Mouse (Mus musculus): ENCODE data around the gene Fbn1. TPM values are rescaled to one million over a fixed set of nuclear protein-coding genes. Genes with fewer than 3 reads are reported as not detected.

The Fbn1 gene
- polyA plus RNA-seq, 1 experiment from 2014 or later: 16.8 TPM

GRCm38 (mm10) chr2:125361661-125362060 lies 146.1 kb downstream of the Fbn1 start:
- peaks cover 19% of the 10 kb centered on the region for H3K36me3 ChIP-seq
- no peak overlapping the region for H3K27ac ChIP-seq
- H3K27me3 ChIP-seq: no peaks in the 10 kb centered on the region
- 66% methylated on average over 4 of the region's 4 CpGs for WGBS
- H3K4me3 ChIP-seq: no peak overlapping the region
- H3K4me1 ChIP-seq (replicated peaks): 0 out of 2 replicates have a peak, but pooled peaks cover under 1% of the 10 kb centered on the region
- ATAC-seq (replicated peaks; ENCODE audit: insufficient number of reproducible peaks, insufficient read depth, low FRiP score, low read depth): no peak
- no peaks in the 10 kb centered on the region for H3K9me3 ChIP-seq (replicated peaks)
- H3K4me2 ChIP-seq: no peak overlapping the region
- H3K9ac ChIP-seq: no peak overlapping the region

DNA sequence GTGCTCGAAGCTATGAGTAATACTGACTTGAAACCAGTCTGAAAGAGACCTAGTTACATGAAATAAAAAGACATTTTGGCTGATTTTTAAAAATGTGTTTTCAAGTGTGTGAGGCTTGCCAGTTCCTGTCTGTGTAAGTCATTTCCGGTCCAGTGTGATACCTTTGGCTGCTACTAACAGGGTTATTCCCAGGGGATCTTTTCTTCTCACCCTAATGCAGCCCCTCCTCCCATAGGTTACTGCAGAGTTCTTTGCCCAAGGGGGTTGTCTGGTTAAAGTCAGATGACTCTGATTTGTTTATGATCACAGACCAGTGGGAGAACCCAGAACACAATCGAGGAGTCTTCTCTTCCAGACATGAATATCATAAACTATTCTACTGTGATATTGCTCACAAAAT lies 151.3 kb downstream of the Fbn1 start:
- ATAC-seq (replicated peaks; ENCODE audit: insufficient number of reproducible peaks, insufficient read depth, low FRiP score, low read depth): no peak
- H3K4me1 ChIP-seq (replicated peaks): peaks cover 19% of the 10 kb centered on the region

GRCm38 (mm10) chr2:125356068-125356467 lies 151.7 kb downstream of the Fbn1 start:
- Histone ChIP-seq H3K4me2 (no peak overlapping the region), H3K4me1 (replicated peaks) (peaks cover 19% of the 10 kb centered on the region), H3K4me3 (no peak overlapping the region), H3K9ac (no peak overlapping the region), H3K27ac (peak overlapping the region; percentile 56), H3K27me3 (no peaks in the 10 kb centered on the region), H3K9me3 (replicated peaks) (no peaks in the 10 kb centered on the region), H3K36me3 (peaks cover 3% of the 10 kb centered on the region; the same call in 1 of the 2 replicates)
- 69% methylated on average over 5 of the region's 5 CpGs for WGBS
- ATAC-seq (replicated peaks; ENCODE audit: insufficient number of reproducible peaks, insufficient read depth, low FRiP score, low read depth): no peak

More for the DNA sequence above, 151.3 kb downstream of the Fbn1 start:
- H3K9ac ChIP-seq: no peak overlapping the region
- peak overlapping the region; percentile 56; the same call in 1 of the 2 replicates for H3K27ac ChIP-seq
- no peak overlapping the region for H3K4me2 ChIP-seq
- no peak overlapping the region for H3K4me3 ChIP-seq
- no peaks in the 10 kb centered on the region for H3K9me3 ChIP-seq (replicated peaks)
- no peaks in the 10 kb centered on the region for H3K27me3 ChIP-seq
- H3K36me3 ChIP-seq: peaks cover 4% of the 10 kb centered on the region; the same call in 1 of the 2 replicates
- 47% methylated on average over 3 of the region's 3 CpGs for WGBS

DNA sequence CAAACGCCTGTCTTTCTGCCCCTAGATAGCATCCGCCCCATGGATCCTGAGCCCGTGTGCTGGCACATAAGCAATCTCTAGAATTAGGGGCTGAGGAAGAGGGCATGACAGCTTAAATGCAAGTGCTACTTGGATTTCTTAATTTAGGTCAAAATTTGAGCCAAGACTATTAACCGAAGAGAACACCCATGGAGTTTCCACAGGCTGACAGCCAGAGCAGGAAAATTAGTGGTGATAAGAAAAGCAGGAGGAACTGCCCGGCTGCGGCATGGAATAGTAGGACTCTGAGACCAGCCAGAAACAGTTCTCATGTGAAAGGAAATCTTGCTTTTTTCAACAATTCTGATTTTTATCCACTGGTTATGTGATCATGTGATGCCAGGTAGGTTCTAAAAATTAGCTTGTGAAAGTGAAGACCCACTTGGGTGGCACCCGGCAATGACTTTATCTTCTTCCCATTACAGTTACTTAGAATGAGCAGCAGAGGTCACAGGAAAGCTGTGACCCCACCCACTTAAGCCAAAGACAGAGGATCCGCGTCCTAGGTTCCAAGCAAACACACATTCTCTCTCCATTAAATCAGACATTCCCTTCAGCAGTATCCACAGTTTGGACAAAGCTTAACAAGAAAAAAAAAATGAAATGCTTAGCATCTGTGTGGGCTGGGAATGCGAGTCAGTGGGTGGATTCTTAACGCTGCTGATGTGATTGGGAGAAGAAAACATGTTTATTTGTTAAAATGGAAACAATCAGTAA lies 152.4 kb downstream of the Fbn1 start:
- Histone ChIP-seq H3K4me3 (no peak overlapping the region), H3K9ac (no peak overlapping the region), H3K27me3 (no peaks in the 10 kb centered on the region), H3K4me2 (no peak overlapping the region), H3K27ac (peak overlapping the region; percentile 56), H3K9me3 (replicated peaks) (no peaks in the 10 kb centered on the region), H3K4me1 (replicated peaks) (peaks cover 19% of the 10 kb centered on the region), H3K36me3 (peaks cover 3% of the 10 kb centered on the region; the same call in 1 of the 2 replicates)
- peak; percentile 55; the same call in 1 of the 2 replicates for ATAC-seq (replicated peaks; ENCODE audit: insufficient number of reproducible peaks, insufficient read depth, low FRiP score, low read depth)
- 30% methylated on average over 11 of the region's 11 CpGs for WGBS

DNA sequence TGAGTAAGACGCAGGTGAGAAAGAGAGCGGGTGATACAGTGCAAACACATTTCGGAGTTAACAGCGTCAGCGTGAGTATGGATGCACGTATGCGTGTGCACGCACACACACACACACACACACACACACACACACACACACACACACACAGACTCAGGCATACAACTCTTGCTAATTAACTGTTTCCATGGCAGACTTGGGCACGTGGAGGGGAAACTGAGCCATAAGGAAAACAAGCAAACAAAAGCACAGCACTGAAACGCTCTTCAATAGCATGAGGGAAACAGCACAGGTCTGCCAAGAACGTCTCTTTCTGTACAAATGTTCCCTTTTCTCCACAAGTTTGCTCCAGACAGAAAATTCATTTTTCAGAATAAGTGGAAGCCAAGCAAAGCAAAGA lies 153.2 kb downstream of the Fbn1 start:
- H3K27ac ChIP-seq: peak overlapping the region; percentile 56

GRCm38 (mm10) chr2:125349144-125349543 lies 158.6 kb downstream of the Fbn1 start:
- no peak overlapping the region for H3K4me3 ChIP-seq
- no peaks in the 10 kb centered on the region for H3K27me3 ChIP-seq
- 49% methylated on average over 5 of the region's 5 CpGs for WGBS
- no peaks in the 10 kb centered on the region for H3K9me3 ChIP-seq (replicated peaks)
- no peak overlapping the region for H3K27ac ChIP-seq
- H3K36me3 ChIP-seq: peaks cover 26% of the 10 kb centered on the region; the same call in 1 of the 2 replicates
- H3K4me1 ChIP-seq (replicated peaks): peaks cover 10% of the 10 kb centered on the region
- no peak for ATAC-seq (replicated peaks; ENCODE audit: insufficient number of reproducible peaks, insufficient read depth, low FRiP score, low read depth)
- H3K4me2 ChIP-seq: no peak overlapping the region
- no peak overlapping the region for H3K9ac ChIP-seq

More for the DNA sequence above, 153.2 kb downstream of the Fbn1 start:
- peaks cover 23% of the 10 kb centered on the region for H3K4me1 ChIP-seq (replicated peaks)
- no peaks in the 10 kb centered on the region for H3K9me3 ChIP-seq (replicated peaks)
- no peak overlapping the region for H3K9ac ChIP-seq
- peaks cover 3% of the 10 kb centered on the region; the same call in 1 of the 2 replicates for H3K36me3 ChIP-seq
- no peak overlapping the region for H3K4me2 ChIP-seq
- H3K4me3 ChIP-seq: no peak overlapping the region
- WGBS: 82% methylated on average over 11 of the region's 11 CpGs
- H3K27me3 ChIP-seq: no peaks in the 10 kb centered on the region
- ATAC-seq (replicated peaks; ENCODE audit: insufficient number of reproducible peaks, insufficient read depth, low FRiP score, low read depth): no peak

GRCm38 (mm10) chr2:125342181-125342950 lies 165.4 kb downstream of the Fbn1 start:
- peaks cover 43% of the 10 kb centered on the region for H3K36me3 ChIP-seq
- no peak for ATAC-seq (replicated peaks; ENCODE audit: insufficient number of reproducible peaks, insufficient read depth, low FRiP score, low read depth)
- no peak overlapping the region for H3K4me2 ChIP-seq
- no peaks in the 10 kb centered on the region for H3K9me3 ChIP-seq (replicated peaks)
- no peaks in the 10 kb centered on the region for H3K4me1 ChIP-seq (replicated peaks)
- H3K4me3 ChIP-seq: no peak overlapping the region
- H3K27me3 ChIP-seq: no peaks in the 10 kb centered on the region
- no peak overlapping the region for H3K27ac ChIP-seq
- H3K9ac ChIP-seq: no peak overlapping the region
- 84% methylated on average over 21 of the region's 21 CpGs for WGBS

DNA sequence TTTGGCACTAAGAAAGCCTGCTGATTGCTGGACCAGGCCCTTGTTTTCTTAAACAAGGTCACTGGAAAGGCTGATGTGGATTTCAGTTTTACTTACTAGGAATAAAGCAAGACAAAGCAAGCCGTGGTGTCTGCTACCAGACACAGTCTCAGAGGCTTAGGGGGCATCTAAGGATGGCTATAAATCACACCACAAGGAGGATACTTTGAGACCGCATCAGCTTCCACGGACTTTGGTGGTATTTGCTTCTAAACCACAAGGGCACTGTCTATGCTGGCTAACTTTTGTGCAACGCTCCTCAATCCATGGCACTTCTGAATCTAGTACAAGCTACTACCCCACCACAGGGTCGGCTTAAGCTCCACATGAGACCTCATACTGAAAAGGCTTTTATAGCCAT lies 167.4 kb downstream of the Fbn1 start:
- Histone ChIP-seq H3K9me3 (replicated peaks) (no peaks in the 10 kb centered on the region), H3K4me3 (no peak overlapping the region), H3K27ac (no peak overlapping the region), H3K4me1 (replicated peaks) (no peaks in the 10 kb centered on the region), H3K36me3 (peaks cover 38% of the 10 kb centered on the region), H3K27me3 (no peaks in the 10 kb centered on the region), H3K4me2 (no peak overlapping the region), H3K9ac (no peak overlapping the region)
- ATAC-seq (replicated peaks; ENCODE audit: insufficient number of reproducible peaks, insufficient read depth, low FRiP score, low read depth): no peak
- WGBS: 89% methylated on average over 5 of the region's 5 CpGs

DNA sequence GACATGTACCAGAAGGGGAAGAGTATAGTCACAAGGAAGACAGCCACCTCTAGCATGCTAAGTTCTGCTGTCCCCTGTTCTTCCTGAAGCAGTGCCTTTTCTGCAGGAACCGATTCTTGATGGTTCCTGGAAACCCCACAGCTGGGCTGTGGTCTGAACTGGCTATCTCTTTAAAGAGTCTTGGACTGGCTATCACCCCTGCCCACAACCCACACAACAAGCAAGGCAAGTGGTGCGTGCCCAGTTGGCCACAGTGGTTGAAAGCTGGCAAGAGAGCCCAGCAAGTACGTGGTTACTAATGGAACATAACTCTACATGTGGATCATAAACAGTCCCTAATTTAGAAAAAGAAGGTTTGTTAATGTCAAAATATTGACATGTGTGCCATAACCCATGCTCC lies 170.6 kb downstream of the Fbn1 start:
- H3K27ac ChIP-seq: no peak overlapping the region
- H3K4me3 ChIP-seq: no peak overlapping the region
- no peaks in the 10 kb centered on the region for H3K9me3 ChIP-seq (replicated peaks)
- no peaks in the 10 kb centered on the region for H3K4me1 ChIP-seq (replicated peaks)
- ATAC-seq (replicated peaks; ENCODE audit: insufficient number of reproducible peaks, insufficient read depth, low FRiP score, low read depth): no peak
- peaks cover 17% of the 10 kb centered on the region for H3K36me3 ChIP-seq
- no peaks in the 10 kb centered on the region for H3K27me3 ChIP-seq
- WGBS: 76% methylated on average over 3 of the region's 3 CpGs
- H3K4me2 ChIP-seq: no peak overlapping the region
- H3K9ac ChIP-seq: no peak overlapping the region

DNA sequence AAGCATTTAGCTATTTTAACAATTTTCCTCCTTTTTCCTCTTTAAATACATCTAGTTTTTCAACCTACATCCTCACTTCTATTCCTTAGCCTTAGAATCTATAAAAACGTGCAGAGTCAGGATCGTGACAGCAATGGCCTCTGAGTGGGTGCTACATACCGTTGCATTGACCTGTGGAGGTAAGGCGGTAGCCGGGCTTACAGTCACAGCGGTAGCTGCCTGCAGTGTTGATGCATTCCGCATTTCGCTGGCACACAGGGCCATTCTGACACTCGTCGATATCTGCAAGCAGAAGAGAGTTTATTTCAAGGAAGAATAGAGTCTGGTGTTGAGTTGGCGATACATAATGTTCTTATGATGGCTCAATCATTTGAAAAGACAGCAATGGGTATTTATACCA lies 172.6 kb downstream of the Fbn1 start:
- no peak for ATAC-seq (replicated peaks; ENCODE audit: insufficient number of reproducible peaks, insufficient read depth, low FRiP score, low read depth)
- H3K9me3 ChIP-seq (replicated peaks): no peaks in the 10 kb centered on the region
- no peak overlapping the region for H3K9ac ChIP-seq
- no peak overlapping the region for H3K4me2 ChIP-seq
- no peak overlapping the region for H3K27ac ChIP-seq
- WGBS: 87% methylated on average over 11 of the region's 11 CpGs
- H3K4me1 ChIP-seq (replicated peaks): no peaks in the 10 kb centered on the region
- peaks cover 26% of the 10 kb centered on the region for H3K36me3 ChIP-seq
- H3K27me3 ChIP-seq: no peaks in the 10 kb centered on the region
- H3K4me3 ChIP-seq: no peak overlapping the region

- ATAC-seq (replicated peaks; ENCODE audit: insufficient number of reproducible peaks, insufficient read depth, low FRiP score, low read depth): no peak
- no peaks in the 10 kb centered on the region for H3K4me1 ChIP-seq (replicated peaks)
- no peak overlapping the region for H3K9ac ChIP-seq
- H3K4me3 ChIP-seq: no peak overlapping the region
- no peaks in the 10 kb centered on the region for H3K9me3 ChIP-seq (replicated peaks)
- peaks cover 26% of the 10 kb centered on the region for H3K36me3 ChIP-seq
- no peaks in the 10 kb centered on the region for H3K27me3 ChIP-seq
- no peak overlapping the region for H3K27ac ChIP-seq
- WGBS: 66% methylated on average over 4 of the region's 4 CpGs
- no peak overlapping the region for H3K4me2 ChIP-seq
These were observed 173.6 kb downstream of the Fbn1 start for GRCm38 (mm10) chr2:125334163-125334562.

Data from heart, embryonic 15.5 days (tissue).